Mouse (Mus musculus) hindbrain, embryonic 15.5 days (tissue): ENCODE data around the gene 4930442H23Rik. TPM values are rescaled to one million over a fixed set of nuclear protein-coding genes. Genes with fewer than 3 reads are reported as not detected.
"Not testable (repeated sequence)": the region's sequence is repeated elsewhere in the genome, so short reads cannot be mapped to it uniquely, and the experiment has no call there.

Experiments used
- ATAC-seq: fragments of 200-750 bp; cut with Nextera tagmentation; 2 replicates; pipeline ENCODE4 v1.8.0; 2017; ENCODE audit warnings: low read depth, moderate number of reproducible peaks, moderate TSS enrichment; ENCODE audit not compliant: low FRiP score
- H3K27ac ChIP-seq: fragments of 300-500 bp; sonication (generic); replicated peaks from 2 replicates; pipeline ENCODE4 v1.5.1; 2015; ENCODE audit warnings: mild to moderate bottlenecking, inconsistent platforms
- H3K27me3 ChIP-seq: fragments of 300-500 bp; sonication (generic); 2 replicates; pipeline ENCODE4 v1.6.1; 2015; ENCODE audit warnings: control low read depth, inconsistent platforms
- H3K36me3 ChIP-seq: fragments of 300-500 bp; sonication (generic); 2 replicates; pipeline ENCODE4 v1.6.1; 2015; ENCODE audit warnings: control low read depth, inconsistent platforms
- H3K4me1 ChIP-seq: fragments of 300-500 bp; sonication (generic); replicated peaks from 2 replicates; pipeline ENCODE4 v1.6.1; 2015; ENCODE audit warnings: control low read depth, inconsistent platforms
- H3K4me2 ChIP-seq: fragments of 300-500 bp; sonication (generic); 2 replicates; pipeline ENCODE4 v1.6.1; 2015; ENCODE audit warnings: moderate library complexity, mild to moderate bottlenecking, inconsistent platforms
- H3K4me3 ChIP-seq: fragments of 300-500 bp; sonication (generic); 2 replicates; pipeline ENCODE4 v1.5.1; 2015; ENCODE audit warnings: mild to moderate bottlenecking, inconsistent platforms
- H3K9ac ChIP-seq: fragments of 300-500 bp; sonication (generic); 2 replicates; pipeline ENCODE4 v1.6.1; 2015; ENCODE audit warnings: inconsistent platforms
- H3K9me3 ChIP-seq: fragments of 300-500 bp; sonication (generic); 2 replicates; pipeline ENCODE4 v1.6.1; 2016; ENCODE audit warnings: control low read depth, inconsistent platforms
- WGBS: fragments of 180-500 bp; shearing (Covaris S2); methylation state at CpG from one replicate; pipeline ENCODE4 v1.1.7; 2015; 5-methylcytosine and 5-hydroxymethylcytosine counted together
- polyA plus RNA-seq: library from polyadenylated mRNA; unstranded; fragments of >200 nt; fragmentation: Nextera tagmentation; extraction: Ambion mirVana; gene quantifications from 2 replicates; pipeline ENCODE4 v1.2.1, GENCODE M21; 2015

Gene 4930442H23Rik
- polyA plus RNA-seq: 0.13 and 0.31 TPM in 2 replicates

- Histone ChIP-seq H3K4me2 (peak within 1 kb of the TSS; percentile 66), H3K36me3 (peaks cover 63% of the 10 kb centered on the region), H3K4me1 (peaks cover 42% of the 10 kb centered on the region), H3K27me3 (no peaks in the 10 kb centered on the region), H3K27ac (peak within 1 kb of the TSS; percentile 87), H3K9ac (peak within 1 kb of the TSS; percentile 63), H3K9me3 (no peaks in the 10 kb centered on the region), H3K4me3 (peak within 1 kb of the TSS; percentile 52)
- no peak for ATAC-seq
- 89% methylated on average over 5 of the region's 5 CpGs for WGBS
Measured at GRCm38 (mm10) chr10:81183805-81184204, at the start of gene 4930442H23Rik. Gene 4930442H23Rik, minus strand, starts transcription at chr10:81183849.

GRCm38 (mm10) chr10:81233226-81233585 is 49.6 kb upstream of the 4930442H23Rik start:
- 2% methylated on average over 28 of the region's 28 CpGs for WGBS
- Histone ChIP-seq H3K36me3 (no peaks in the 10 kb centered on the region), H3K27me3 (no peaks in the 10 kb centered on the region), H3K9ac (peak overlapping the region; percentile 72), H3K4me1 (peaks cover 41% of the 10 kb centered on the region), H3K4me2 (peak overlapping the region; percentile 76), H3K9me3 (no peaks in the 10 kb centered on the region), H3K27ac (peak overlapping the region; percentile 69), H3K4me3 (peak overlapping the region; percentile 73)
- ATAC-seq: peak; percentile 54

GRCm38 (mm10) chr10:81232580-81233225 is 49.1 kb upstream of the 4930442H23Rik start, which contains the start of gene Zfr2:
Gene Zfr2, plus strand, starts transcription at chr10:81233155.
- peak; percentile 79 for ATAC-seq
- H3K27ac ChIP-seq: peak within 1 kb of the TSS; percentile 92
- no peaks in the 10 kb centered on the region for H3K27me3 ChIP-seq
- peak within 1 kb of the TSS; percentile 76 for H3K4me2 ChIP-seq
- peak within 1 kb of the TSS; percentile 73 for H3K4me3 ChIP-seq
- WGBS: 9% methylated on average over 29 of the region's 29 CpGs
- H3K4me1 ChIP-seq: peaks cover 46% of the 10 kb centered on the region
- H3K9ac ChIP-seq: peak within 1 kb of the TSS; percentile 72
- H3K9me3 ChIP-seq: no peaks in the 10 kb centered on the region
- H3K36me3 ChIP-seq: no peaks in the 10 kb centered on the region

- Histone ChIP-seq H3K9ac (peak overlapping the region; percentile 26; the same call in 1 of the 2 replicates), H3K9me3 (no peaks in the 10 kb centered on the region), H3K27ac (peak overlapping the region; percentile 92), H3K4me3 (peak overlapping the region; percentile 71), H3K4me1 (peaks cover 51% of the 10 kb centered on the region), H3K27me3 (no peaks in the 10 kb centered on the region), H3K4me2 (peak overlapping the region; percentile 83), H3K36me3 (no peaks in the 10 kb centered on the region)
- no peak for ATAC-seq
- 54% methylated on average over 7 of the region's 7 CpGs for WGBS
Measured at GRCm38 (mm10) chr10:81231436-81231835, 47.8 kb upstream of the 4930442H23Rik start.

- H3K27ac ChIP-seq: peak within 1 kb of the TSS; percentile 92
- peak within 1 kb of the TSS; percentile 71 for H3K4me3 ChIP-seq
- peaks cover 51% of the 10 kb centered on the region for H3K4me1 ChIP-seq
- ATAC-seq: peak; percentile 90
- no peaks in the 10 kb centered on the region for H3K36me3 ChIP-seq
- H3K9ac ChIP-seq: peak within 1 kb of the TSS; percentile 85
- 4% methylated on average over 27 of the region's 27 CpGs for WGBS
- peak within 1 kb of the TSS; percentile 83 for H3K4me2 ChIP-seq
- H3K9me3 ChIP-seq: no peaks in the 10 kb centered on the region
- no peaks in the 10 kb centered on the region for H3K27me3 ChIP-seq
Measured at GRCm38 (mm10) chr10:81230438-81231332, 47.0 kb upstream of the 4930442H23Rik start, which contains the start of gene Atcay. Gene Atcay, minus strand, starts transcription at chr10:81230833.

GRCm38 (mm10) chr10:81229735-81230437 is 46.2 kb upstream of the 4930442H23Rik start:
- Histone ChIP-seq H3K27me3 (no peaks in the 10 kb centered on the region), H3K4me3 (peak overlapping the region; percentile 71), H3K9ac (peak overlapping the region; percentile 85), H3K27ac (peak overlapping the region; percentile 92), H3K9me3 (no peaks in the 10 kb centered on the region), H3K36me3 (no peaks in the 10 kb centered on the region), H3K4me2 (peak overlapping the region; percentile 83), H3K4me1 (peaks cover 51% of the 10 kb centered on the region)
- 5% methylated on average over 20 of the region's 20 CpGs for WGBS
- ATAC-seq: 0 out of 2 replicates have a peak, but pooled peaks have one; percentile 23

GRCm38 (mm10) chr10:81223731-81224130 is 40.1 kb upstream of the 4930442H23Rik start:
- Histone ChIP-seq H3K4me1 (peaks cover 15% of the 10 kb centered on the region), H3K36me3 (peaks cover 38% of the 10 kb centered on the region)
- not testable (repeated sequence) for H3K9me3 ChIP-seq, H3K4me2 ChIP-seq, H3K27ac ChIP-seq, H3K4me3 ChIP-seq, H3K9ac ChIP-seq, H3K27me3 ChIP-seq, ATAC-seq
- WGBS: 74% methylated on average over 2 of the region's 2 CpGs

GRCm38 (mm10) chr10:81221402-81222015 is 37.9 kb upstream of the 4930442H23Rik start:
- H3K9ac ChIP-seq: no peak overlapping the region
- H3K27me3 ChIP-seq: no peaks in the 10 kb centered on the region
- no peak overlapping the region for H3K4me2 ChIP-seq
- no peak overlapping the region for H3K4me3 ChIP-seq
- WGBS: 92% methylated on average over 5 of the region's 5 CpGs
- no peaks in the 10 kb centered on the region for H3K9me3 ChIP-seq
- H3K4me1 ChIP-seq: no peaks in the 10 kb centered on the region
- H3K27ac ChIP-seq: no peak overlapping the region
- peaks cover 53% of the 10 kb centered on the region for H3K36me3 ChIP-seq
- ATAC-seq: no peak

- peaks cover 79% of the 10 kb centered on the region for H3K36me3 ChIP-seq
- ATAC-seq: peak; percentile 36; the same call in 1 of the 2 replicates
Measured at GRCm38 (mm10) chr10:81217964-81218363, 34.3 kb upstream of the 4930442H23Rik start.

GRCm38 (mm10) chr10:81217267-81217666 is 33.6 kb upstream of the 4930442H23Rik start:
- not testable (repeated sequence) for H3K27me3 ChIP-seq, H3K27ac ChIP-seq, H3K9me3 ChIP-seq, H3K9ac ChIP-seq, H3K4me2 ChIP-seq, H3K4me1 ChIP-seq, ATAC-seq, H3K4me3 ChIP-seq
- 24% methylated on average over 1 of the region's 1 CpGs for WGBS
- H3K36me3 ChIP-seq: peaks cover 85% of the 10 kb centered on the region

More at GRCm38 (mm10) chr10:81217964-81218363, 34.3 kb upstream of the 4930442H23Rik start:
- 35% methylated on average over 7 of the region's 7 CpGs for WGBS
- Histone ChIP-seq H3K4me3 (no peak overlapping the region), H3K4me2 (no peak overlapping the region), H3K27ac (no peak overlapping the region), H3K4me1 (no peaks in the 10 kb centered on the region), H3K9me3 (no peaks in the 10 kb centered on the region), H3K27me3 (no peaks in the 10 kb centered on the region), H3K9ac (no peak overlapping the region)

- WGBS: 87% methylated on average over 6 of the region's 6 CpGs
- Histone ChIP-seq H3K4me3 (no peak overlapping the region), H3K4me2 (no peak overlapping the region), H3K36me3 (peaks cover 85% of the 10 kb centered on the region), H3K27ac (no peak overlapping the region), H3K4me1 (no peaks in the 10 kb centered on the region), H3K27me3 (no peaks in the 10 kb centered on the region), H3K9me3 (no peaks in the 10 kb centered on the region), H3K9ac (no peak overlapping the region)
- ATAC-seq: no peak
Measured at GRCm38 (mm10) chr10:81216810-81217209, 33.2 kb upstream of the 4930442H23Rik start.
